27 mouse cellular contexts compared by ENCODE assay signal in genomic region chr4:41208050-41208449, GRCm38 (mm10).
DNase-seq lines count a peak whose midpoint lies in the region; ATAC-seq and TF ChIP-seq lines count a peak whose summit lies in the region.
"Had no signal": no experiment of that assay in that cellular context is flagged by ENCODE, and none has a peak within 500 bp of the region (broad histone marks: within the 10 kb centered on the region; RNA-seq: fewer than 3 reads in every experiment).

No protein-coding gene starts in this region.

- no peaks in the 10 kb centered on the region for H3K27me3 ChIP-seq in liver, embryonic 11.5 days (replicated peaks; ENCODE audit: control insufficient read depth, insufficient read depth, low read length)
- H3K27me3 ChIP-seq: embryonic facial prominence, embryonic 13.5 days; forebrain, embryonic 12.5 days; forebrain, embryonic 15.5 days; heart, embryonic 13.5 days; hindbrain, embryonic 12.5 days; hindbrain, embryonic 15.5 days; Patski had no signal

- no peak for TF ChIP-seq CTCF in layer of hippocampus, adult 2 months (conservative IDR thresholded peaks at IDR 0.05)

- no peaks in the 10 kb centered on the region for H3K9me3 ChIP-seq in liver, embryonic 11.5 days (ENCODE audit: control insufficient read depth, low read length)
- H3K9me3 ChIP-seq: embryonic facial prominence, embryonic 10.5 days; embryonic facial prominence, embryonic 13.5 days; forebrain, embryonic 12.5 days; forebrain, embryonic 15.5 days; heart, embryonic 10.5 days; heart, embryonic 13.5 days; hindbrain, embryonic 12.5 days; hindbrain, embryonic 15.5 days had no signal

- H3K4me1 ChIP-seq in liver, embryonic 11.5 days (replicated peaks; ENCODE audit: control insufficient read depth, insufficient read depth, low read length) = no peaks in the 10 kb centered on the region
- H3K4me1 ChIP-seq: embryonic facial prominence, embryonic 10.5 days; embryonic facial prominence, embryonic 13.5 days; forebrain, embryonic 12.5 days; forebrain, embryonic 15.5 days; heart, embryonic 10.5 days; heart, embryonic 13.5 days; hindbrain, embryonic 12.5 days; hindbrain, embryonic 15.5 days had no signal

- 87% methylated on average over 4 of the region's 4 CpGs for WGBS in liver, embryonic 11.5 days

- 0 out of 2 replicates have a peak overlapping the region, but pooled peaks have one; percentile 10 for H3K27ac ChIP-seq in layer of hippocampus, adult 2 months
- H3K27ac ChIP-seq in liver, embryonic 11.5 days (ENCODE audit: low read depth, low read length) = no peak overlapping the region
- H3K27ac ChIP-seq: embryonic facial prominence, embryonic 10.5 days; embryonic facial prominence, embryonic 13.5 days; forebrain, embryonic 12.5 days; forebrain, embryonic 15.5 days; heart, adult 2 months; heart, embryonic 10.5 days; heart, embryonic 13.5 days; hindbrain, embryonic 12.5 days; hindbrain, embryonic 15.5 days had no signal

- H3K4me3 ChIP-seq in layer of hippocampus, adult 2 months = no peak overlapping the region
- no peak overlapping the region for H3K4me3 ChIP-seq in liver, embryonic 11.5 days (ENCODE audit: low read depth, low read length)
- H3K4me3 ChIP-seq: embryonic facial prominence, embryonic 10.5 days; embryonic facial prominence, embryonic 13.5 days; erythroblast, embryonic 14.5 days; forebrain, embryonic 12.5 days; forebrain, embryonic 15.5 days; heart, adult 2 months; heart, embryonic 10.5 days; heart, embryonic 13.5 days; hindbrain, embryonic 12.5 days; hindbrain, embryonic 15.5 days had no signal

- no peak overlapping the region for H3K9ac ChIP-seq in liver, embryonic 11.5 days (ENCODE audit: low read depth, low read length)
- H3K9ac ChIP-seq: embryonic facial prominence, embryonic 13.5 days; forebrain, embryonic 12.5 days; forebrain, embryonic 15.5 days; heart, embryonic 13.5 days; hindbrain, embryonic 12.5 days; hindbrain, embryonic 15.5 days had no signal

- DNase-seq in layer of hippocampus, adult 2 months (ENCODE audit: low spot score in 2 of 2) = no peak
- no peak for DNase-seq in layer of hippocampus, postnatal 14 days (ENCODE audit: low spot score in 2 of 2)
- peak; percentile 51 for DNase-seq in MN1 (ENCODE audit: low spot score)
- peak; percentile 13 for DNase-seq in lung, postnatal 14 days
- no peak for DNase-seq in cerebellum, adult 9-11 months
- no peak for DNase-seq in liver, embryonic 11.5 days (ENCODE audit: low spot score)
- DNase-seq: adrenal gland, postnatal 10 days; adrenal gland, postnatal 36 days; cerebellum, adult 18-20 months; cerebellum, postnatal 10 days; cerebellum, postnatal 36 days; embryo, embryonic 11 days; gastrocnemius, postnatal 10 days; gastrocnemius, postnatal 36 days; heart, adult 2 months; heart, postnatal 14 days; heart, postnatal 4 days had no signal

- no peak overlapping the region for H3K4me2 ChIP-seq in liver, embryonic 11.5 days
- H3K4me2 ChIP-seq: embryonic facial prominence, embryonic 13.5 days; forebrain, embryonic 12.5 days; forebrain, embryonic 15.5 days; heart, embryonic 13.5 days; hindbrain, embryonic 12.5 days; hindbrain, embryonic 15.5 days had no signal

- peaks cover 74% of the 10 kb centered on the region for H3K36me3 ChIP-seq in liver, embryonic 11.5 days (ENCODE audit: control insufficient read depth, insufficient read depth, low read length)

- ATAC-seq in liver, embryonic 11.5 days (replicated peaks; ENCODE audit: low FRiP score) = no peak
- ATAC-seq: forebrain, embryonic 15.5 days; Patski had no signal

Comparison
In these comparisons a context has a peak if more than half of its experiments do, and no peak if none do; other contexts are left out.
1. DNase-seq: peak in MN1 (single experiment) and lung, postnatal 14 days (single experiment); none in layer of hippocampus, adult 2 months (0 of 2), layer of hippocampus, postnatal 14 days (0 of 2), cerebellum, adult 9-11 months (single experiment) and liver, embryonic 11.5 days (single experiment).